Mouse (Mus musculus): ENCODE data around the gene Per1.

- TF ChIP-seq POLR2A (IDR thresholded peaks at IDR 0.05; ENCODE audit: insufficient read depth, low read length) (no peak), CTCF (IDR thresholded peaks at IDR 0.05; ENCODE audit: low read depth, low read length) (no peak)
These were observed 40.3 kb downstream of the Per1 start for GRCm38 (mm10) chr11:69135361-69135760.

Data from ES-Bruce4 (cell line).